Mouse (Mus musculus): ENCODE data around the gene Dcdc2b.

The Dcdc2b gene

GRCm38 (mm10) chr4:129614093-129614492 is at the start of gene Dcdc2b:
TSS of gene Dcdc2b (minus strand) at chr4:129614257.
- no peak for DNase-seq (ENCODE audit: low read depth, low spot score)

GRCm38 (mm10) chr4:129662255-129662813 is 48.3 kb upstream of the Dcdc2b start:
- DNase-seq (ENCODE audit: low read depth, low spot score), result no peak

- no peak for DNase-seq (ENCODE audit: low read depth, low spot score)
Observed at GRCm38 (mm10) chr4:129661584-129661983, 47.5 kb upstream of the Dcdc2b start.

- DNase-seq (ENCODE audit: low read depth, low spot score), result no peak
Observed at GRCm38 (mm10) chr4:129654770-129655169, 40.7 kb upstream of the Dcdc2b start.

- DNase-seq (ENCODE audit: low read depth, low spot score), result no peak
Observed at GRCm38 (mm10) chr4:129650359-129650758, 36.3 kb upstream of the Dcdc2b start.

GRCm38 (mm10) chr4:129648656-129649055 is 34.6 kb upstream of the Dcdc2b start:
- DNase-seq (ENCODE audit: low read depth, low spot score), result peak; percentile 86

GRCm38 (mm10) chr4:129645204-129645603 is 31.1 kb upstream of the Dcdc2b start:
- no peak for DNase-seq (ENCODE audit: low read depth, low spot score)

GRCm38 (mm10) chr4:129641756-129642155 is 27.7 kb upstream of the Dcdc2b start:
- peak; percentile 49 for DNase-seq (ENCODE audit: low read depth, low spot score)

- DNase-seq (ENCODE audit: low read depth, low spot score), result peak; percentile 100
Observed at GRCm38 (mm10) chr4:129640638-129641467, 26.8 kb upstream of the Dcdc2b start, which contains the start of gene Txlna. TSS of gene Txlna (minus strand) at chr4:129641065.

GRCm38 (mm10) chr4:129640101-129640637 is 26.1 kb upstream of the Dcdc2b start:
- DNase-seq (ENCODE audit: low read depth, low spot score), result peak; percentile 68

- no peak for DNase-seq (ENCODE audit: low read depth, low spot score)
Observed at GRCm38 (mm10) chr4:129639221-129639620, 25.2 kb upstream of the Dcdc2b start.

- DNase-seq (ENCODE audit: low read depth, low spot score), result no peak
Observed at GRCm38 (mm10) chr4:129633852-129634251, 19.8 kb upstream of the Dcdc2b start.

GRCm38 (mm10) chr4:129631867-129632266 is 17.8 kb upstream of the Dcdc2b start:
- no peak for DNase-seq (ENCODE audit: low read depth, low spot score)

- DNase-seq (ENCODE audit: low read depth, low spot score), result no peak
Observed at GRCm38 (mm10) chr4:129630944-129631343, 16.9 kb upstream of the Dcdc2b start.

- DNase-seq (ENCODE audit: low read depth, low spot score), result no peak
Observed at GRCm38 (mm10) chr4:129626035-129626434, 12.0 kb upstream of the Dcdc2b start.

GRCm38 (mm10) chr4:129625496-129625895 is 11.4 kb upstream of the Dcdc2b start:
- DNase-seq (ENCODE audit: low read depth, low spot score), result no peak

GRCm38 (mm10) chr4:129625029-129625370 is 10.9 kb upstream of the Dcdc2b start:
- no peak for DNase-seq (ENCODE audit: low read depth, low spot score)

GRCm38 (mm10) chr4:129624281-129625028 is 10.4 kb upstream of the Dcdc2b start:
- peak; percentile 93 for DNase-seq (ENCODE audit: low read depth, low spot score)

- no peak for DNase-seq (ENCODE audit: low read depth, low spot score)
Observed at GRCm38 (mm10) chr4:129623681-129624091, 9.6 kb upstream of the Dcdc2b start, which contains the start of gene Ccdc28b. TSS of gene Ccdc28b (minus strand) at chr4:129623947.

- no peak for DNase-seq (ENCODE audit: low read depth, low spot score)
Observed at GRCm38 (mm10) chr4:129622803-129623535, 8.9 kb upstream of the Dcdc2b start.

GRCm38 (mm10) chr4:129622120-129622802 is 8.2 kb upstream of the Dcdc2b start:
- no peak for DNase-seq (ENCODE audit: low read depth, low spot score)

Data from 3T3-L1 (cell line).